27 mouse cellular contexts compared by ENCODE assay signal in the genomic region with DNA sequence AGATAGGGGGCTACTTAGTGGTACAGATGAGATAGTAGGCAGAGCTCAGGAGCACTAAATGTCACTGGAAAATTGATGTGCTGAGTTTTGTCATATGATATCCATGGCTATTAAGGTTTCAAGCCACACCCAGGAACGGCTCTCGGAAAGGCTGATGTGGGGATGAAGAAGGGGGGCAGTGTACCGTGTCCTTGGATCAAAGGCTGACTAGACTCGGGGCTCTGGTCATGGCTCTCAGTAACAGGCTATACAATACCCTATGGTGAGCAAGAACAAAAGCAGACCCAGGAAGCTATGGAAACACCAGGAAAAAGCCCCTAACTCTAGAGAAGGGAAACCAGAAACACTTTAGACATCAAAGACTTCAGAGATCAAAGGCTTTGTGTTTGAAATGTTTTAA. TPM values are rescaled to one million over a fixed set of nuclear protein-coding genes. Genes with fewer than 3 reads are reported as not detected.
A peak's percentile ranks its signal among the peaks of the same experiment; 100 is the strongest.
DNase-seq lines count a peak whose midpoint lies in the region; ATAC-seq and TF ChIP-seq lines count a peak whose summit lies in the region.
"Had no signal": no experiment of that assay in that cellular context is flagged by ENCODE, and none has a peak within 500 bp of the region (broad histone marks: within the 10 kb centered on the region; RNA-seq: fewer than 3 reads in every experiment).

No protein-coding gene starts in this region.

- DNase-seq in kidney, adult 2 months, result no peak
- DNase-seq in midbrain, embryonic 11.5 days (ENCODE audit: low spot score, missing footprints), result no peak
- no peak for DNase-seq in adrenal gland, postnatal 36 days
- DNase-seq: adrenal gland, postnatal 14 days; cerebellum, adult 11-12 months; cerebellum, adult 9-11 months; forebrain, postnatal 0 days; heart, postnatal 14 days; layer of hippocampus, postnatal 36 days; left cerebral cortex, postnatal 4 days; lung, adult 2 months; lung, postnatal 10 days; right cerebral cortex, postnatal 25 days had no signal

- H3K4me1 ChIP-seq in kidney, embryonic 14.5 days (ENCODE audit: control insufficient read depth, insufficient read depth, low read length), result no peaks in the 10 kb centered on the region
- no peaks in the 10 kb centered on the region for H3K4me1 ChIP-seq in kidney, adult 2 months (ENCODE audit: control insufficient read depth, insufficient read depth, low read length)
- no peaks in the 10 kb centered on the region for H3K4me1 ChIP-seq in midbrain, embryonic 11.5 days (ENCODE audit: control insufficient read depth, insufficient read depth, low read length)
- no peaks in the 10 kb centered on the region for H3K4me1 ChIP-seq in midbrain, embryonic 16.5 days (ENCODE audit: control insufficient read depth, insufficient read depth, low read length)
- no peaks in the 10 kb centered on the region for H3K4me1 ChIP-seq in embryonic facial prominence, embryonic 15.5 days
- no peaks in the 10 kb centered on the region; the same call in 1 of the 2 replicates for H3K4me1 ChIP-seq in neural tube, embryonic 15.5 days
- H3K4me1 ChIP-seq: embryonic facial prominence, embryonic 12.5 days; hindbrain, embryonic 15.5 days; stomach, embryonic 15.5 days had no signal

- ATAC-seq in kidney, embryonic 14.5 days (ENCODE audit: low FRiP score, low TSS enrichment), result peak; percentile 92
- ATAC-seq in midbrain, embryonic 11.5 days (ENCODE audit: low FRiP score), result 0 out of 2 replicates have a peak, but pooled peaks have one; percentile 46
- no peak for ATAC-seq in midbrain, embryonic 16.5 days
- 0 out of 2 replicates have a peak, but pooled peaks have one; percentile 43 for ATAC-seq in embryonic facial prominence, embryonic 15.5 days (ENCODE audit: insufficient number of reproducible peaks, low FRiP score, low TSS enrichment, low read depth)
- no peak for ATAC-seq in neural tube, embryonic 15.5 days (ENCODE audit: low FRiP score)
- ATAC-seq: forebrain, postnatal 0 days had no signal

- TF ChIP-seq CTCF in kidney, adult 2 months (conservative IDR thresholded peaks at IDR 0.05; ENCODE audit: insufficient read depth, insufficient read length, low read depth, low read length), result no peak

- H3K4me3 ChIP-seq in kidney, embryonic 14.5 days (ENCODE audit: low read length), result no peak overlapping the region
- H3K4me3 ChIP-seq in kidney, adult 2 months (ENCODE audit: insufficient read depth, low read depth, low read length), result no peak overlapping the region
- H3K4me3 ChIP-seq in midbrain, embryonic 11.5 days (ENCODE audit: low read depth, low read length), result no peak overlapping the region
- no peak overlapping the region for H3K4me3 ChIP-seq in midbrain, embryonic 16.5 days (ENCODE audit: low read depth, low read length)
- H3K4me3 ChIP-seq in embryonic facial prominence, embryonic 15.5 days (replicated peaks), result no peak overlapping the region
- H3K4me3 ChIP-seq in neural tube, embryonic 15.5 days (replicated peaks), result no peak overlapping the region
- H3K4me3 ChIP-seq: embryonic facial prominence, embryonic 12.5 days; erythroblast, embryonic 14.5 days; hindbrain, embryonic 10.5 days; hindbrain, embryonic 15.5 days; stomach, embryonic 15.5 days had no signal

- TF ChIP-seq POLR2A in kidney, adult 2 months (IDR thresholded peaks at IDR 0.05; ENCODE audit: low read depth, low read length), result no peak

- H3K9me3 ChIP-seq in kidney, embryonic 14.5 days (ENCODE audit: control insufficient read depth, low read length), result no peaks in the 10 kb centered on the region
- no peaks in the 10 kb centered on the region; the same call in 1 of the 2 replicates for H3K9me3 ChIP-seq in midbrain, embryonic 11.5 days (ENCODE audit: control insufficient read depth, low read length)
- H3K9me3 ChIP-seq in midbrain, embryonic 16.5 days (replicated peaks; ENCODE audit: control insufficient read depth, low read length, poor library complexity, severe bottlenecking), result peaks cover 3% of the 10 kb centered on the region; the same call in 1 of the 2 replicates
- no peaks in the 10 kb centered on the region for H3K9me3 ChIP-seq in embryonic facial prominence, embryonic 15.5 days (replicated peaks)
- H3K9me3 ChIP-seq in neural tube, embryonic 15.5 days (replicated peaks), result no peaks in the 10 kb centered on the region
- H3K9me3 ChIP-seq: embryonic facial prominence, embryonic 12.5 days; G1E; hindbrain, embryonic 15.5 days; stomach, embryonic 15.5 days had no signal

- 6% methylated on average over 4 of the region's 4 CpGs for WGBS in kidney, embryonic 14.5 days
- 8% methylated on average over 4 of the region's 4 CpGs for WGBS in kidney, adult 2 months
- 7% methylated on average over 4 of the region's 4 CpGs for WGBS in midbrain, embryonic 11.5 days
- WGBS in midbrain, embryonic 16.5 days, result 6% methylated on average over 4 of the region's 4 CpGs
- WGBS in embryonic facial prominence, embryonic 15.5 days, result 7% methylated on average over 4 of the region's 4 CpGs
- WGBS in neural tube, embryonic 15.5 days, result 5% methylated on average over 4 of the region's 4 CpGs

- 0 out of 2 replicates have a peak overlapping the region, but pooled peaks have one; percentile 17 for H3K27ac ChIP-seq in kidney, embryonic 14.5 days (ENCODE audit: low read depth, low read length)
- no peak overlapping the region for H3K27ac ChIP-seq in kidney, adult 2 months (ENCODE audit: insufficient read depth, low read depth, low read length)
- H3K27ac ChIP-seq in midbrain, embryonic 11.5 days (ENCODE audit: low read depth, low read length), result no peak overlapping the region
- H3K27ac ChIP-seq in midbrain, embryonic 16.5 days (ENCODE audit: low read length), result no peak overlapping the region
- no peak overlapping the region for H3K27ac ChIP-seq in embryonic facial prominence, embryonic 15.5 days (replicated peaks)
- H3K27ac ChIP-seq in neural tube, embryonic 15.5 days (replicated peaks), result no peak overlapping the region
- H3K27ac ChIP-seq: embryonic facial prominence, embryonic 12.5 days; hindbrain, embryonic 10.5 days; hindbrain, embryonic 15.5 days; liver, embryonic 14.5 days; macrophage; stomach, embryonic 15.5 days had no signal

- H3K27me3 ChIP-seq in kidney, embryonic 14.5 days (ENCODE audit: control insufficient read depth, insufficient read depth, low read length), result no peaks in the 10 kb centered on the region
- 0 out of 2 replicates have a peak, but pooled peaks cover 1% of the 10 kb centered on the region for H3K27me3 ChIP-seq in kidney, adult 2 months (replicated peaks; ENCODE audit: control insufficient read depth, insufficient read depth, low read length)
- no peaks in the 10 kb centered on the region for H3K27me3 ChIP-seq in midbrain, embryonic 11.5 days (ENCODE audit: control insufficient read depth, insufficient read depth, low read length)
- no peaks in the 10 kb centered on the region for H3K27me3 ChIP-seq in midbrain, embryonic 16.5 days (ENCODE audit: control insufficient read depth, insufficient read depth, low read depth, low read length)
- H3K27me3 ChIP-seq in embryonic facial prominence, embryonic 15.5 days, result no peaks in the 10 kb centered on the region
- no peaks in the 10 kb centered on the region for H3K27me3 ChIP-seq in neural tube, embryonic 15.5 days (replicated peaks)
- H3K27me3 ChIP-seq: embryonic facial prominence, embryonic 12.5 days; hindbrain, embryonic 15.5 days; stomach, embryonic 15.5 days had no signal

- no peak overlapping the region for H3K4me2 ChIP-seq in kidney, embryonic 14.5 days (replicated peaks; ENCODE audit: low read depth, low read length)
- H3K4me2 ChIP-seq in midbrain, embryonic 11.5 days, result no peak overlapping the region
- no peak overlapping the region for H3K4me2 ChIP-seq in midbrain, embryonic 16.5 days (ENCODE audit: low read length)
- no peak overlapping the region for H3K4me2 ChIP-seq in embryonic facial prominence, embryonic 15.5 days (replicated peaks)
- H3K4me2 ChIP-seq in neural tube, embryonic 15.5 days, result no peak overlapping the region
- H3K4me2 ChIP-seq: embryonic facial prominence, embryonic 12.5 days; hindbrain, embryonic 15.5 days; stomach, embryonic 15.5 days had no signal

- no peaks in the 10 kb centered on the region for H3K36me3 ChIP-seq in kidney, embryonic 14.5 days (ENCODE audit: control insufficient read depth, insufficient read depth, low read length)
- no peaks in the 10 kb centered on the region for H3K36me3 ChIP-seq in kidney, adult 2 months (ENCODE audit: control insufficient read depth, insufficient read depth, low read length)
- no peaks in the 10 kb centered on the region for H3K36me3 ChIP-seq in midbrain, embryonic 11.5 days (ENCODE audit: control insufficient read depth, insufficient read depth, low read length)
- no peaks in the 10 kb centered on the region for H3K36me3 ChIP-seq in midbrain, embryonic 16.5 days (ENCODE audit: control insufficient read depth, insufficient read depth, low read length)
- no peaks in the 10 kb centered on the region for H3K36me3 ChIP-seq in embryonic facial prominence, embryonic 15.5 days
- H3K36me3 ChIP-seq in neural tube, embryonic 15.5 days, result no peaks in the 10 kb centered on the region
- H3K36me3 ChIP-seq: embryonic facial prominence, embryonic 12.5 days; G1E; hindbrain, embryonic 10.5 days; hindbrain, embryonic 15.5 days; stomach, embryonic 15.5 days had no signal

- no peak overlapping the region for H3K9ac ChIP-seq in kidney, embryonic 14.5 days (ENCODE audit: low read depth, low read length)
- H3K9ac ChIP-seq in midbrain, embryonic 11.5 days (ENCODE audit: low read length), result no peak overlapping the region
- H3K9ac ChIP-seq in midbrain, embryonic 16.5 days (ENCODE audit: low read depth, low read length), result no peak overlapping the region
- H3K9ac ChIP-seq in embryonic facial prominence, embryonic 15.5 days, result no peak overlapping the region
- no peak overlapping the region for H3K9ac ChIP-seq in neural tube, embryonic 15.5 days (replicated peaks)
- H3K9ac ChIP-seq: embryonic facial prominence, embryonic 12.5 days; forebrain, postnatal 0 days; hindbrain, embryonic 15.5 days; liver, embryonic 14.5 days; stomach, embryonic 15.5 days had no signal

RNA-seq across cellular contexts. Expression of gene Fra10ac1, which starts 8.6 kb away (rescaled TPM):
- 36.2 and 42.7 TPM in 2 replicates for polyA plus RNA-seq in kidney, embryonic 14.5 days (2014; fragmentation: Nextera tagmentation; extraction: Ambion mirVana)
- 4.0 and 4.8 TPM in 2 replicates for polyA plus RNA-seq in kidney, adult 2 months (2012; rRNA removed)
- polyA plus RNA-seq in midbrain, embryonic 11.5 days (2014; fragmentation: Nextera tagmentation; extraction: Ambion mirVana), result 45.7 and 47.5 TPM in 2 replicates
- polyA plus RNA-seq in midbrain, embryonic 16.5 days (2015; fragmentation: Nextera tagmentation; extraction: Ambion mirVana), result 41.3 and 50.7 TPM in 2 replicates
- polyA plus RNA-seq in embryonic facial prominence, embryonic 15.5 days (2015; fragmentation: Nextera tagmentation; extraction: Ambion mirVana), result 34.5 and 35.4 TPM in 2 replicates
- 10 to 100 TPM; 13.4 to 13.7 TPM for total RNA-seq in adrenal gland, postnatal 36 days (2021)
- 38.6 and 39.2 TPM in 2 replicates for polyA plus RNA-seq in neural tube, embryonic 15.5 days (2015; fragmentation: Nextera tagmentation; extraction: Ambion mirVana)

RNA-seq across cellular contexts. Expression of gene Lgi1, which starts 31.8 kb away (rescaled TPM):
- 0.86 and 1.6 TPM in 2 replicates for polyA plus RNA-seq in kidney, embryonic 14.5 days (2014; fragmentation: Nextera tagmentation; extraction: Ambion mirVana)
- 0.10 and 0.28 TPM in 2 replicates for polyA plus RNA-seq in kidney, adult 2 months (2012; rRNA removed)
- polyA plus RNA-seq in midbrain, embryonic 11.5 days (2014; fragmentation: Nextera tagmentation; extraction: Ambion mirVana), result 2.0 and 2.5 TPM in 2 replicates
- 24.4 and 28.6 TPM in 2 replicates for polyA plus RNA-seq in midbrain, embryonic 16.5 days (2015; fragmentation: Nextera tagmentation; extraction: Ambion mirVana)
- 2.6 and 2.8 TPM in 2 replicates for polyA plus RNA-seq in embryonic facial prominence, embryonic 15.5 days (2015; fragmentation: Nextera tagmentation; extraction: Ambion mirVana)
- total RNA-seq in adrenal gland, postnatal 36 days (2021), result under 1 TPM; 0.56 to 0.99 TPM
- polyA plus RNA-seq in neural tube, embryonic 15.5 days (2015; fragmentation: Nextera tagmentation; extraction: Ambion mirVana), result 19.5 and 24.7 TPM in 2 replicates
- total RNA-seq: megakaryocyte-erythroid progenitor cell, adult 5-6 weeks; neutrophil, adult 5-6 weeks had no signal
- polyA plus RNA-seq: erythroblast, embryonic 14.5 days; G1E; macrophage had no signal

Comparison
In these comparisons a context has a peak if more than half of its experiments do, and no peak if none do; other contexts are left out.
1. ATAC-seq: peak in kidney, embryonic 14.5 days (single experiment), midbrain, embryonic 11.5 days (single experiment) and embryonic facial prominence, embryonic 15.5 days (single experiment); none in midbrain, embryonic 16.5 days (single experiment) and neural tube, embryonic 15.5 days (single experiment).